9 mouse cellular contexts compared by ENCODE assay signal in the genomic region with DNA sequence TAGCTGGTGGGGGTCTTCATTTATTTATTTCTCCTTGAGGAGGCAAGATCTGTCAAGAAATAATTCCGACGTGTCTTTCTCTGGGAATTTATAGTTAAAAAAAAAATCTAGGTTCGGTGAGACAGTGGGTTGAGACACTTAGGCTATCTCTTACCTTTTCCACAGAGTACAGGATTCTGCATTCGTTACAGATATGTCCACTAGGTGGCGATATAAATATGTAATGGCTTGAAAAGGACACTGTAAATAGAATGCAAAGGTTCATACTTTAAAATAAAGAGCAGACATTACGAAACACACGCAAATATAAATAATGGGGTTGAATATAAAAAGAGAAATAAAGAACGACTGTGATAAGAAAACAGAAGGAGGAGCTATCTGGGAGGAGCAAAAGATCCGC.
DNase-seq lines count a peak whose midpoint lies in the region; ATAC-seq and TF ChIP-seq lines count a peak whose summit lies in the region.
"Had no signal": no experiment of that assay in that cellular context is flagged by ENCODE, and none has a peak within 500 bp of the region (broad histone marks: within the 10 kb centered on the region; RNA-seq: fewer than 3 reads in every experiment).

No protein-coding gene starts in this region.

- no peaks in the 10 kb centered on the region for H3K9me3 ChIP-seq in kidney, postnatal 0 days (replicated peaks; ENCODE audit: low read length)
- H3K9me3 ChIP-seq in lung, postnatal 0 days (ENCODE audit: low read length) = no peaks in the 10 kb centered on the region

- no peak for TF ChIP-seq EP300 in lung, postnatal 0 days (IDR thresholded peaks at IDR 0.05)

- H3K27me3 ChIP-seq in kidney, postnatal 0 days (ENCODE audit: insufficient read depth, low read length) = no peaks in the 10 kb centered on the region
- H3K27me3 ChIP-seq in lung, postnatal 0 days (replicated peaks; ENCODE audit: insufficient read depth, low read length) = no peaks in the 10 kb centered on the region

- no peaks in the 10 kb centered on the region for H3K4me1 ChIP-seq in kidney, postnatal 0 days (replicated peaks; ENCODE audit: insufficient read depth, low read length)
- H3K4me1 ChIP-seq in lung, postnatal 0 days (ENCODE audit: insufficient read depth, low read depth, low read length) = no peaks in the 10 kb centered on the region

- no peak overlapping the region for H3K4me3 ChIP-seq in kidney, postnatal 0 days (replicated peaks; ENCODE audit: low read depth, low read length)
- no peak overlapping the region for H3K4me3 ChIP-seq in lung, postnatal 0 days (ENCODE audit: low read depth, low read length)
- H3K4me3 ChIP-seq: erythroblast, embryonic 14.5 days had no signal

- H3K4me2 ChIP-seq in kidney, postnatal 0 days (ENCODE audit: low read length) = no peak overlapping the region; the same call in 1 of the 2 replicates
- H3K4me2 ChIP-seq in lung, postnatal 0 days (replicated peaks; ENCODE audit: low read depth, low read length) = no peak overlapping the region

- peak; percentile 61; the same call in 1 of the 2 replicates for ATAC-seq in kidney, postnatal 0 days (replicated peaks; ENCODE audit: low FRiP score, low read depth)
- peak; percentile 35; the same call in 1 of the 2 replicates for ATAC-seq in lung, postnatal 0 days

- DNase-seq in kidney, postnatal 0 days (ENCODE audit: low spot score) = peak; percentile 83
- no peak for DNase-seq in kidney, adult 11 months
- peak; percentile 34 for DNase-seq in MN1 (ENCODE audit: low spot score)
- DNase-seq in embryo, embryonic 11 days = peak; percentile 72
- DNase-seq in lung, postnatal 0 days (ENCODE audit: low spot score) = peak; percentile 48
- DNase-seq in thymus, postnatal 36 days = no peak
- no peak for DNase-seq in T-cell, adult 2 months (ENCODE audit: low spot score)
- DNase-seq in urinary bladder, postnatal 10 days (ENCODE audit: low spot score) = no peak

- peak; percentile 83 for TF ChIP-seq CTCF in kidney, postnatal 0 days (IDR thresholded peaks at IDR 0.05; ENCODE audit: low read depth)
- peak; percentile 68 for TF ChIP-seq CTCF in lung, postnatal 0 days (IDR thresholded peaks at IDR 0.05)

- no peak overlapping the region for H3K9ac ChIP-seq in kidney, postnatal 0 days (ENCODE audit: low read depth, low read length)
- H3K9ac ChIP-seq in lung, postnatal 0 days (replicated peaks; ENCODE audit: low read depth) = no peak overlapping the region

- H3K36me3 ChIP-seq in kidney, postnatal 0 days (ENCODE audit: insufficient read depth, low read length) = no peaks in the 10 kb centered on the region
- H3K36me3 ChIP-seq in lung, postnatal 0 days (ENCODE audit: insufficient read depth, low read length) = no peaks in the 10 kb centered on the region

- 14% methylated on average over 9 of the region's 9 CpGs for WGBS in kidney, postnatal 0 days
- 10% methylated on average over 9 of the region's 9 CpGs for WGBS in lung, postnatal 0 days

- H3K27ac ChIP-seq in kidney, postnatal 0 days = no peak overlapping the region
- H3K27ac ChIP-seq in lung, postnatal 0 days (ENCODE audit: low read length) = no peak overlapping the region

Comparison
In these comparisons a context has a peak if more than half of its experiments do, and no peak if none do; other contexts are left out.
1. DNase-seq: peak in kidney, postnatal 0 days (single experiment), MN1 (single experiment), embryo, embryonic 11 days (single experiment) and lung, postnatal 0 days (single experiment); none in kidney, adult 11 months (single experiment), thymus, postnatal 36 days (0 of 2), T-cell, adult 2 months (single experiment) and urinary bladder, postnatal 10 days (single experiment).